Mouse (Mus musculus) midbrain, embryonic 14.5 days (tissue): ENCODE data around the gene Pitpnc1. TPM values are rescaled to one million over a fixed set of nuclear protein-coding genes. Genes with fewer than 3 reads are reported as not detected.

ENCODE experiments used
- ATAC-seq: fragments of 200-750 bp; cut with Nextera tagmentation; 2 replicates; pipeline ENCODE4 v1.8.0; 2017; ENCODE audit warnings: moderate number of reproducible peaks, moderate library complexity; ENCODE audit not compliant: low FRiP score, low TSS enrichment
- DNase-seq: peaks from one replicate; pipeline ENCODE4 v3.0.0-alpha.2; 2015
- H3K27ac ChIP-seq: fragments of 300-500 bp; sonication (generic); replicated peaks from 2 replicates; pipeline ENCODE4 v1.5.1; 2014; ENCODE audit warnings: mild to moderate bottlenecking, low read depth, low read length, moderate library complexity
- H3K27me3 ChIP-seq: fragments of 300-500 bp; sonication (generic); 2 replicates; pipeline ENCODE4 v1.6.1; 2014; ENCODE audit warnings: low read length, control low read depth, mixed read lengths; ENCODE audit not compliant: control insufficient read depth, insufficient read depth
- H3K36me3 ChIP-seq: fragments of 300-500 bp; sonication (generic); 2 replicates; pipeline ENCODE4 v1.6.1; 2014; ENCODE audit warnings: low read length, control low read depth; ENCODE audit not compliant: control insufficient read depth, insufficient read depth
- H3K4me1 ChIP-seq: fragments of 300-500 bp; sonication (generic); 2 replicates; pipeline ENCODE4 v1.6.1; 2014; ENCODE audit warnings: mild to moderate bottlenecking, antibody characterized with exemption, low read length, control low read depth; ENCODE audit not compliant: control insufficient read depth, insufficient read depth
- H3K4me2 ChIP-seq: fragments of 300-500 bp; sonication (generic); 2 replicates; pipeline ENCODE4 v1.6.1; 2014; ENCODE audit warnings: mild to moderate bottlenecking, low read length, moderate library complexity
- H3K4me3 ChIP-seq: fragments of 300-500 bp; sonication (generic); replicated peaks from 2 replicates; pipeline ENCODE4 v1.5.1; 2014; ENCODE audit warnings: low read depth, low read length
- H3K9ac ChIP-seq: fragments of 300-500 bp; sonication (generic); replicated peaks from 2 replicates; pipeline ENCODE4 v1.6.1; 2014; ENCODE audit warnings: mild to moderate bottlenecking, low read length, moderate library complexity
- H3K9me3 ChIP-seq: fragments of 300-500 bp; sonication (generic); 2 replicates; pipeline ENCODE4 v1.6.1; 2016; ENCODE audit warnings: low read length, control low read depth, mixed read lengths; ENCODE audit not compliant: control insufficient read depth
- WGBS: fragments of 180-500 bp; shearing (Covaris S2); extraction: QIAGEN DNeasy Blood & Tissue Kit; methylation state at CpG from one replicate; pipeline ENCODE4 v1.1.7; 2014; 5-methylcytosine and 5-hydroxymethylcytosine counted together
- polyA plus RNA-seq: library from polyadenylated mRNA; unstranded; fragments of >200 nt; fragmentation: Nextera tagmentation; extraction: Ambion mirVana; gene quantifications from 2 replicates; pipeline ENCODE4 v1.2.1, GENCODE M21; 2014

The Pitpnc1 gene
- polyA plus RNA-seq, 1 experiment from 2014 or later: 42.1 TPM

DNA sequence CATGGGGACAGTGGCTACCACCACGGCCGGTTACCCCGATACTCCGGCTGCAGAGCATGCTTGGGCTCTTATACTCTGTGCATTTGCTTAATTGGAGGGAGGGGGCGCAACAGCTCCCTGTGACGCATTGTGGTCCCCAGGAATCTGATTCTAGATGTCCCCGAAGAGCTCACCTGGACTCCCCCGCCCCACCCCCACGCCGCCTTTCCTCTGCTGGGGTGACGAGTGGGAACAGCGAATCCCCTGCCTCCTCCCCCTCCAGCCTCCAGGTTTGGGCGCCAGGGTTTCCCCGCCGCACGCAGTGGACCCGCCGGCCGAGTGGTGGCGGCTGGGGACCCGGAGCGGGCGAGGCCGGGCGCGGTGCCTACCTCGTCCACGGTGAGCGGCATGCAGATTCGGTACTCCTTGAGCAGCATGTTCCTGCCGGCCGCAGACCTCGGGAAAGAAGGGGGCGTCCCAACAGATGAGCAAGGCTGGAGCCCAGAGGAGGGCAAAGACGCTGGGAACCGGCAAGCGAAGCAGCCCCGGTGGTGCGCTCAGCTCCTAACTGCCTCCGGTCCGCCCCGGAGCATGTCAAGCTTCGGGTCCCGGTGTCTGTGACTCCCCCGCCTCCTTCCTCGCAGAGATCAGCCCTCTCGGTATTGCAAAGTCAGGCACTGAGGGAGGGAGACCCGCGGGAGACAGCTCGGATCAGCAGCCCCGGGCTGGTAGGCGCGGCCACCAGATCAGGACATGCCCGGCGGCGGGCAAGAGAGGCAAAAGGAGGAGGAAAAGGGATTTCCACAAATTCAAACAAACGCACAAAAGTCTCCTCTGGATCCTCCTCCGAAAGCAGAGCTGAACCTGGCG is 752 bp downstream of the Pitpnc1 start:
- peak overlapping the region; percentile 83 for H3K9ac ChIP-seq
- DNase-seq: peak; percentile 76
- H3K4me1 ChIP-seq: peaks cover 12% of the 10 kb centered on the region
- H3K4me3 ChIP-seq: peak overlapping the region; percentile 90
- no peaks in the 10 kb centered on the region for H3K27me3 ChIP-seq
- H3K36me3 ChIP-seq: no peaks in the 10 kb centered on the region
- H3K9me3 ChIP-seq: no peaks in the 10 kb centered on the region
- under 1% methylated on average over 59 of the region's 59 CpGs for WGBS
- peak; percentile 59 for ATAC-seq
- peak overlapping the region; percentile 77 for H3K4me2 ChIP-seq
- peak overlapping the region; percentile 89 for H3K27ac ChIP-seq

DNA sequence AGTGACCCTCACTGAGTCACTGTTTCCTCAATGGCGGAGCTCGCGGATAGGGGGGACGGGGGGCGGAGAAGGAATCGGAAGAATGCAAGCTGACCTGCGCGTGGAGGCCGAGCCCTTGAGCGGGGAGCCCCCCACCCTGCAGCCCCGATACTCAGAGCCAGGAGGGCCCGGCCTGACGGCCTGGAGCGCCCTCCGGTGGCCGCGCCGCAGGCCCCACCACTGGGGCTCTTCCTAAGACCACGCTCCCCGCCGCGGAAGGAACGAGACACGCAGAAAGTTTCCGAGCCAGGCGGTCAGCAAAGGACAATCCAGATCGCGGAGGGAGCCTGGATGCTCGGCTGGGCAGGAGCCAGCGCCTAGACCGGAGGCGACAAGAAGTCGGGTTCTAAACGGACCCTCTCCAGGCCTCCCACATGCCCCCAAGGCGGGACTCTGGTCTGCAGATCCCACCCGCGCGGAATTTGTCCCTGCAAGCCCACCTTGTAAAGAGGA is 1.4 kb downstream of the Pitpnc1 start:
- Histone ChIP-seq H3K36me3 (no peaks in the 10 kb centered on the region), H3K9me3 (no peaks in the 10 kb centered on the region), H3K9ac (peak overlapping the region; percentile 83), H3K27ac (peak overlapping the region; percentile 89), H3K4me3 (peak overlapping the region; percentile 90), H3K27me3 (no peaks in the 10 kb centered on the region), H3K4me2 (peak overlapping the region; percentile 77), H3K4me1 (peaks cover 14% of the 10 kb centered on the region)
- under 1% methylated on average over 38 of the region's 38 CpGs for WGBS
- peak; percentile 93 for DNase-seq
- ATAC-seq: peak; percentile 88

DNA sequence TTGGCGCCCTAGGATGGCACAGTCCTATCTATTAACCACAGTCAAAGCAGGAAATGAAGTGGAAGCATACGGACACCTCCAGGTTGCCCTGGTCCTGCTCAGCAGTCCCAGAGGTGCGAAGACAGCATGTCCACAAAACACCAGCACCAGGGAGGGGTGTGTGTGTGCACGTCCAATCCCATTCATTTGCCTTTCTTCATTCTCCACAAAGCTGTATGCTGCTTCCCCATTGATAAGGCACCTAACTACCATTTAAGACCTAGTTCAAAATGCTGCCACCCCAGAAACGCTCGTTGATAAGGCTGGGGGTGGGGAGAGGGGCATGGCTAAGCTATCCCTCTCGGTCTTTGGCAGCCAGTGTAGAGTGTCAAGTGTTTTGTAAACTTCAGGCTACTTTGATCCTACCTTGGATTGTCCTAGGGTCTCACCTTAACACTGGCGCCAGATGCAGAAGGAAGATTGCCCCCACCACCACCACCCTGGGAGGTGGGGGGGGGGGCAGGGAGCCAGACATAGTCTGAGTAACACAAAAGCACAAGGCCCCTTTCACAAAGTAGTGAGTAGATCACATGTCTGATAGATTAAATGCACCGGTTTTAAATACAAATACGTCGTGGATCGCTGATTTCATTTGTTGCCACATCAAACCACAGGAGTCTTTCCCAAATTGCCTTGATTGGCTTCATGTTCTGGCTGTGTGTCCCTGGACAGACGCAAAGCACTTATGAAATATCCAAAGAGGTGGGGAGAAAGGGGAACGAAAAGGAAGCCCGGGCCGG is 2.1 kb downstream of the Pitpnc1 start:
- H3K9ac ChIP-seq: peak overlapping the region; percentile 83
- H3K27ac ChIP-seq: peak overlapping the region; percentile 89
- WGBS: 20% methylated on average over 16 of the region's 16 CpGs
- no peaks in the 10 kb centered on the region for H3K36me3 ChIP-seq
- peak overlapping the region; percentile 77 for H3K4me2 ChIP-seq
- H3K4me3 ChIP-seq: peak overlapping the region; percentile 90
- no peaks in the 10 kb centered on the region for H3K9me3 ChIP-seq
- ATAC-seq (no peak), DNase-seq (no peak)
- no peaks in the 10 kb centered on the region for H3K27me3 ChIP-seq
- H3K4me1 ChIP-seq: peaks cover 14% of the 10 kb centered on the region

DNA sequence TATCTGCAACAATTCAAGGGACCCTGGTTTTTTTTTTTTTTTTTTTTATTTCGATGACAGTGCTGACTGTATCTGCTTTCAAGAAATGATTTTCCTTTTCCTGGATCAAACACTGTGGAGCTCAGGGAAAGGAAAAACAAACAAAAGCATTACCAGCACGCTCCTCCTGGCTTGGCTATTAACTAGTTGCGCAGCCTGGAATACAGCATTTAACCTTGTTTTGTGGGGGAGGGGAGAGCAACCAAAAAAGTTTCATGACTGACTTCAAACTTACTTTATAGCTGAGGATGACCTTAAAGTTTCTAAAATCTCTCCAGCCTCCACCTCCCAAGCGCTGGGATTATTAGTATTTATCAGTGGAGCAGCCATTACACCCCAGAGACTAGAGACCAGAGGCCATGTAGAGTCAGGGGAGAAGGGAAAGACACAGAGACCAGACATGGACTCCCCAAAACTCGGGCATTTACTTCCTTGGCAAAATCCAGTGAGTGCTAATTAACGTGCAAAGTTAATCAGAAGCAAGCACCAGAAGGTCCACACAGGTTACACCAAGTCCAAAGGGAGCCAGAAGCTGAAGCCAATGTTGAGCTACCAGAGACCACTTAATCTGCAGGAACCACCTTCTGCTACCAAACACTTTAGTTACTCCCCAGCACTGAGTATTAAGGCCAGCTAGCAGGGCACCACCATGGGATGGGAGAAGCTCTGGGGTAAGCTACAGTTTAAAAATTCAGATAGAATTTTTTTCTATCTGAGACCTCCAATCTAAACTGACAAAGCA is 3.7 kb downstream of the Pitpnc1 start:
- ATAC-seq (no peak), DNase-seq (no peak)
- H3K4me3 ChIP-seq: no peak overlapping the region
- no peaks in the 10 kb centered on the region for H3K9me3 ChIP-seq
- no peak overlapping the region for H3K9ac ChIP-seq
- WGBS: 85% methylated on average over 6 of the region's 6 CpGs
- no peaks in the 10 kb centered on the region for H3K36me3 ChIP-seq
- no peak overlapping the region for H3K27ac ChIP-seq
- no peaks in the 10 kb centered on the region for H3K27me3 ChIP-seq
- peaks cover 14% of the 10 kb centered on the region for H3K4me1 ChIP-seq
- H3K4me2 ChIP-seq: no peak overlapping the region

DNA sequence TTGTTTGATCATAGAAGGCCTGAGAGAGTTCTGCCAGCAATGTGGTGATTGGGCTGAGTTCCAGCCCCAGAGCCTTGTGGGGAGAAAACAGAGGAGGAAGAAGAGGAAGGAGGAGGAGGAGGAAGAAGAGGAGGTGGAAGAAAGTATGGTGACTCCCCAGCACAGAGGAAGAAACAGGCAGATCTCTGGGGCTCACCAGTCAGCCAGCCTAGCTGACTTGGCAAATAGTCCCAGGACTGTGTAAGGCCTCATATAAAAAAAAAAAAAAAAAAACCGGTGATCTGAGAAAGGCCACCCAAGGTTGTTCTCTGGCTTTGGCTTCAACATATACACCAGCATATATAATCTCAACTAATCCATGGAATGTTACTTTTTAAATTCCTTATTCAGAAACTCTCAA is 4.5 kb downstream of the Pitpnc1 start:
- Histone ChIP-seq H3K9me3 (no peaks in the 10 kb centered on the region), H3K4me2 (no peak overlapping the region), H3K27ac (no peak overlapping the region), H3K9ac (no peak overlapping the region), H3K4me1 (peaks cover 14% of the 10 kb centered on the region), H3K27me3 (no peaks in the 10 kb centered on the region), H3K36me3 (no peaks in the 10 kb centered on the region), H3K4me3 (no peak overlapping the region)
- no peak for DNase-seq
- no peak for ATAC-seq
- WGBS: 89% methylated on average over 1 of the region's 1 CpGs

DNA sequence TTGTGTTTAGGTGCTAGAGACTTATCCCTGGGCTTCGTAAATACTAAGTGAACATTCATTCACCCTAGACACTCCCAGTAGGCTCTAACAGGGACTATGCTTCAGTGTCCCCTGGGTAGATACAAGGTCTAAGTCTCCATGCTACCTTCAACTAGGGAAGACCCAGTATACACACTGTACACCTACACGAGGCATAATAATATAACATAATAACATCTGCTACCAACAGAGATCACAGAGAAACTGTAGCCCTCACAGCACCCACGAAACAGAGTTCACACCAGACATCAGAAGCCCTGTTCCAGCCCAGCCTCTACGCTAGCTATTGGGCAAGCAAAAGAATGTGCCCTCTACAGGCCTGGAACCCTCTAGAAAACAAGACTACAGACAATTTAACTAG is 5.5 kb downstream of the Pitpnc1 start:
- Histone ChIP-seq H3K36me3 (no peaks in the 10 kb centered on the region), H3K4me1 (peaks cover 14% of the 10 kb centered on the region), H3K27ac (no peak overlapping the region), H3K9ac (no peak overlapping the region), H3K4me2 (no peak overlapping the region), H3K4me3 (no peak overlapping the region), H3K27me3 (no peaks in the 10 kb centered on the region), H3K9me3 (no peaks in the 10 kb centered on the region)
- ATAC-seq (no peak), DNase-seq (no peak)
- 91% methylated on average over 4 of the region's 4 CpGs for WGBS

DNA sequence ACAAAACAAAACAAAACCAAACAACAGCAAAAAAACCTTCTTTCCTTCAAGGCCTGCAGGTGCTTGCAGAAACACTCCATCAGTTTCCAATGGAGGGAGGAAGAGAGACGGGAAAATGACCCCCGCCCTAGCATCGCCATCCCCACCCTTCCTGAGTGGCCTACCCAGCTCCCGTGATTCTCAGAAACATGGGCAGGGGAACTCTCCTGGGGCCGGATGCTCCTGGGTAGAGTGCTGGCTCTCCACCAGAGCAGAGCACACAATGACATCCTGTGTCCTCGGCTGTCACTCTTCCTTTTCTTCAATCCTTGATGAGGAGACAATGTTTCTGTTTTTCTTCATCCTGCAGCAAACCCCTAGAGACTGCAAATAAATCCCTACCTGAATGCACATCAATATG is 6.4 kb downstream of the Pitpnc1 start:
- Histone ChIP-seq H3K9me3 (no peaks in the 10 kb centered on the region), H3K27me3 (no peaks in the 10 kb centered on the region), H3K4me3 (no peak overlapping the region), H3K4me1 (peaks cover 14% of the 10 kb centered on the region), H3K4me2 (no peak overlapping the region), H3K27ac (no peak overlapping the region), H3K36me3 (no peaks in the 10 kb centered on the region), H3K9ac (no peak overlapping the region)
- DNase-seq: peak; percentile 32
- no peak for ATAC-seq
- WGBS: 40% methylated on average over 6 of the region's 6 CpGs

DNA sequence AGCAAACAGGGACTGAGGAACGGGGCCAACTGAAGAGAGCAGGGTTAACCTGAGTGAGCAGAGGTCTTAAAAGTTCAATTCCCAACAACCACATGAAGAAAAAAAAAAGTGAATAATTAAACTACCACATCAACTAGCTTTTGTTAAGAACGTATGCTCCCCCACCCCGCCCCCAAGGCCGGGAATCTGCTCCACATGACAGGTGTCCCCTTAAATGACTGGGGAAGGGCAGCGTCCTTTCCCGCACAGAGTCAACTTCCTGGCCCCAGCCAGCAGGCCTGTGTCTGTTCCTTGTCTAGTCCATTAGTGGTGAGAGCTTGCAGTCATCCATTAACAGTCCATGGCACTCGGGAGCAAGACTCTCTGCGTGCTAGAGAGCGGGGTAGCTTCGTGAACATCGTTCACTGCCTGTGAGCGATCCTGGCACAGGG is 7.2 kb downstream of the Pitpnc1 start:
- no peak for ATAC-seq
- no peak overlapping the region for H3K9ac ChIP-seq
- no peaks in the 10 kb centered on the region for H3K9me3 ChIP-seq
- no peak overlapping the region for H3K27ac ChIP-seq
- no peak overlapping the region for H3K4me3 ChIP-seq
- WGBS: 95% methylated on average over 12 of the region's 12 CpGs
- H3K4me1 ChIP-seq: peaks cover 10% of the 10 kb centered on the region
- DNase-seq: no peak
- no peak overlapping the region for H3K4me2 ChIP-seq
- H3K27me3 ChIP-seq: no peaks in the 10 kb centered on the region
- no peaks in the 10 kb centered on the region for H3K36me3 ChIP-seq
